Mouse (Mus musculus) bone marrow macrophage, adult 2 months (primary cell): ENCODE data around the gene Spats2.

ENCODE experiments used
- CTCF ChIP-seq: IDR thresholded peaks from 2 replicates; pipeline ENCODE4 v1.5.1; 2012; ENCODE audit warnings: low read depth, mild to moderate bottlenecking, low read length, moderate library complexity
- POLR2A ChIP-seq: IDR thresholded peaks from 2 replicates; pipeline ENCODE4 v1.6.1; 2012; ENCODE audit warnings: mild to moderate bottlenecking, low read depth, low read length, borderline replicate concordance

- TF ChIP-seq POLR2A (no peak), CTCF (no peak)
These were observed 32.8 kb upstream of the Spats2 start, which contains the start of gene Dnajc22 for GRCm38 (mm10) chr15:99092870-99093269.
